Mouse (Mus musculus): ENCODE measurements at regions not wholly inside any gene's neighbourhood (a gene's known extent, or its start where the extent isn't known, plus 50 kb on each side); places are given as distances from the start of the nearest gene placed in this dataset.

DNA sequence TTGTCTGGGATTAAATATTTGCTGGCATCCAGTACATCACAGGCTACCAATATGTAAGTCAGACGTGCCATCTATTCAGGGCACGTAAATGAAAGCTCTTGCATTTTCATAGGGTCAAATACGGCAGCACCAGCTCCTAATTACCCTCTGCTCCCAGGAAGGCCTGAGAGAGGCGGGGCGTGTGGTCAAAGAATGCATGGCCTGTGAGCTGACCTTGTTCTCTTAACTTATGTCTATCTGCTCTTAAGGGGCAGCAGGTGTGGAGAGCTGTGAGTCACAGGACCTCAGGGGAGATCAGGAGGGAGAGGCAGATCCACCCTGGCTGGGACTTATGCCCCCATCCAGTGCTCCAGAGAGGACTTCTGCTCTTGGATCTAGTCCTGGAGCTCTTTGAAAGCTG lies 167.0 kb upstream of the Ubash3b start:
- no peak for TF ChIP-seq GATA4 (IDR thresholded peaks at IDR 0.05; ENCODE audit: insufficient replicate concordance, low read length)

DNA sequence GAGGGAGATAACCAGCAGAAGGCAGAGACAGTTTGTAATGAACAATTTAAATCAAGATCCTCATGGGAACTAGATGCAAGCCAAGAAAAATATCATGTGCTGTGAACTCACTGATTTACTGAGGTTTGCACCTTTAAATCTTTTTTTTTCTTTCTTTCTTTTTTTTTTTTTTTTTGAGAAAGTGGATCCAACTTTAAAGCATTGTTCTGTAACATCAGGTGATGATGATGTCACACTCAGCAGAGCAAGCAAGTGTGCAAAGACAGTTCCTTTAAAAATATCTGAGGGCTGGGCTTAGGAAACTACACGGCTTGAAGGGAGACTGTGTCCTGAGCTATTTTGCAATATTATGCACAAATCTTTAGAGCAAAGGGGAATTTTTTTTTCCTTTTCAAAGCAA lies 166.6 kb upstream of the Ubash3b start:
- TF ChIP-seq GATA4 (IDR thresholded peaks at IDR 0.05; ENCODE audit: insufficient replicate concordance, low read length): no peak

GRCm38 (mm10) chr9:41327561-41327960 lies 166.1 kb upstream of the Ubash3b start:
- no peak for TF ChIP-seq GATA4 (IDR thresholded peaks at IDR 0.05; ENCODE audit: insufficient replicate concordance, low read length)

DNA sequence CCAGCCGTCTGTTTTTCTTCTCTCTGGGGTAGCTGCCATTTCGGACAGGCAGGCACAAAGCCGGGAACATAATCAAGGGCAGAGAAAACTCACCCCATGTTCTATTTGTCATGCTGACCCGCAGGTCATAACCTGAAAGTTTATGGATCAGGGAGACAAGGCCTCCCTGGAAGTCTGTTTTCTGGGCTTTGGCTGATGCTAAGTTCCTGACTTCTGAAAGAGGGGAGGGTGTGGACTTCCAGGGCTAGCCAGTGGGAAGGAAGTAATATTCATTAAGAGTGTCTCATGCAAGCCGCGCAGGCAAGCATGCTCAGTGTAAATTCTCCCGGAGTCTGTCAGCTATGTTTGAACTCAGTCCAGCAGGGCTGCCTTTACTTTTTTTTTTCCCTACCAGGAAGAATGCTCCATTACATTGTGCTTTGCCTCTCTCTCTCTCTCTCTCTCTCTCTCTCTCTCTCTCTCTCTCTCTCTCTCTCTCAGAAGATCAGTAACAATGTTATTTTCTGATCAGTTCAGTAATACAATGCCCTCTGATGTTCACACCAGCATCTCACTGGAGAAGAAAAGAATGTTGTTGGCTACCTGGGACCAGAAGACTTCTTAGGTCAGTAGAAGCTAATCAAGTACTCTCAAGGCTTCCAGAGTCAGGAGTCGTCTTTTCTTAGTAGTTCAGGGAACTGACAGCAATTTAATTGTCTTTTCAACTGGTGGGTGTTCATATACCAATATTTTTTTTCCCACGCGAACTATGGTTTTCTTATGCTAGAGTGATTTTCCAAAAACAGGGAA lies 165.5 kb upstream of the Ubash3b start:
- peak; percentile 63; the same call in 1 of the 2 replicates for TF ChIP-seq GATA4 (IDR thresholded peaks at IDR 0.05; ENCODE audit: insufficient replicate concordance, low read length)

GRCm38 (mm10) chr9:41321521-41321920 lies 160.0 kb upstream of the Ubash3b start:
- TF ChIP-seq GATA4 (IDR thresholded peaks at IDR 0.05; ENCODE audit: insufficient replicate concordance, low read length): no peak

DNA sequence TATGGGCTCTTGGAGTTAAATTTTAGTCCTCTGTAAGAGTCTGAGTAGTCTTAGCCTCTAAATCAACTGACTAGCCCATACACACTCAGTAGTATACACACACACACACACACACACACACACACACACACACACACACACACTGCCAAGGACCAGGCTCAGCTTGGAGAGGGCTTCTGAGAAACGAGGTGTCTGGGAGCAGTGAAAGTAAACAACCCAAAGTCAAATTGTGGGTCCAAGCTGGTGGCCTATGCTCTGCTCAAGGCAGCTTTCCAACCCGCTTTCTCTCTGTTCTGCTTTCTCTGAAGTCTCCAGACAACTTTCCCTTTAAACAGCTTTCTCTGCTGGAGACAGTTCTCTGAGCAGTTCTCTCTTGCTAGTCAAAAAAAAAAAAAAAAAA lies 157.6 kb upstream of the Ubash3b start:
- no peak for TF ChIP-seq GATA4 (IDR thresholded peaks at IDR 0.05; ENCODE audit: insufficient replicate concordance, low read length)

DNA sequence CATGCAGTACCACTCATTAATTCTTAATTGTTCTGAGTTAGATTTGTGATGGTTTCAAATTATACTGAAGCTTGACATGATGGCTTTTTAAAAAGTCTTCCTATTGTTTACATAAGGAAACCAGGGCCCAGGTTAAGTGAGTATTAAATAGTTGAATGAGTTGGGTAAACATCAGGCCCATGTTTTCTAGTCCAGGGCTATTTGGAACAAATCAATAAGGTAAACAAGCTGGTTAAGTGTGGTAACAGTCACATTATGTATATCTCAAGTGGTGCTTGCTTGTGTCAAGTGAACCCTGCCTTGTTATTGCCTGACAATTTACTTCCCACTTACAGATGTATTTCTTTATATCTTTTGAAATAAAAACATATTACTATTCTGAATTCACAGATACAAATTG lies 144.7 kb upstream of the Ubash3b start:
- TF ChIP-seq GATA4 (IDR thresholded peaks at IDR 0.05; ENCODE audit: insufficient replicate concordance, low read length): no peak

- no peak for TF ChIP-seq GATA4 (IDR thresholded peaks at IDR 0.05; ENCODE audit: insufficient replicate concordance, low read length)
These were observed 142.0 kb upstream of the Ubash3b start for GRCm38 (mm10) chr9:41303494-41303828.

DNA sequence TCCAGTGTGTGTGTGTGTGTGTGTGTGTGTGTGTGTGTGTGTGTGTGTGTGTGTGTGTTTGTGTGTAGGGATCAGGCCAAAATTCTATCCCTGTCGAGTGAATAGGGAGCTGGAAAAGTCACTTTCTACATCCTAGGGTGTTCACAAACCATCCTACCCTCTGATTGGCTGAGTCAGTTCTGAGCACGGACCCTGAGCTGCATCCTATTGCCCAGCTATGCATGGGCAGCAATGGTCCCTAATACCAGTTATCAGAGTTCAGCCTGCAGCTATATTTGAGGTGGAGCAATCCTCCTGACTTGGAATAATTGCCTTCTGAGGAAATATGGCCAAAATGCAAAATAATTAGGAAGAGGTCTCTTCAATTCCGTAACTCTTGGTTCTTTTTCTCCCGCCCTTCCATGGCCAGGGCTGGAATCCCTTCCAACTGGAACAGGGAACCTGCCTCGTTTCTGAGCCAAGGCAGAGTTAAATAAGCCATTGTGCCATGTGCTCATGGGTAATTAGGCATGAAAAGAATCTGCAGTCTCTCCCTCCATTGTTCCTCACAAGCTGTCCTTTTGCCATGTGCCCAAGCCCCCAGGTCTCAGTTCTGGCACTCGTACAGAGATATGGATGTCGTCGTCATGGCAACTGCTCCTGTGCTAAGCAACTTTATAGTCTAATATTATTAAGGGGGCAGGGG lies 141.5 kb upstream of the Ubash3b start:
- TF ChIP-seq GATA4 (IDR thresholded peaks at IDR 0.05; ENCODE audit: insufficient replicate concordance, low read length): no peak

GRCm38 (mm10) chr9:41286145-41286468 lies 124.6 kb upstream of the Ubash3b start:
- no peak for TF ChIP-seq GATA4 (IDR thresholded peaks at IDR 0.05; ENCODE audit: insufficient replicate concordance, low read length)

- TF ChIP-seq GATA4 (IDR thresholded peaks at IDR 0.05; ENCODE audit: insufficient replicate concordance, low read length): no peak
These were observed 124.0 kb upstream of the Ubash3b start for GRCm38 (mm10) chr9:41285266-41286144.

- TF ChIP-seq GATA4 (IDR thresholded peaks at IDR 0.05; ENCODE audit: insufficient replicate concordance, low read length): no peak
These were observed 116.2 kb upstream of the Ubash3b start for GRCm38 (mm10) chr9:41277726-41278125.

GRCm38 (mm10) chr9:41273839-41274271 lies 112.4 kb upstream of the Ubash3b start:
- no peak for TF ChIP-seq GATA4 (IDR thresholded peaks at IDR 0.05; ENCODE audit: insufficient replicate concordance, low read length)

- no peak for TF ChIP-seq GATA4 (IDR thresholded peaks at IDR 0.05; ENCODE audit: insufficient replicate concordance, low read length)
These were observed 111.8 kb upstream of the Ubash3b start for GRCm38 (mm10) chr9:41273171-41273781.

DNA sequence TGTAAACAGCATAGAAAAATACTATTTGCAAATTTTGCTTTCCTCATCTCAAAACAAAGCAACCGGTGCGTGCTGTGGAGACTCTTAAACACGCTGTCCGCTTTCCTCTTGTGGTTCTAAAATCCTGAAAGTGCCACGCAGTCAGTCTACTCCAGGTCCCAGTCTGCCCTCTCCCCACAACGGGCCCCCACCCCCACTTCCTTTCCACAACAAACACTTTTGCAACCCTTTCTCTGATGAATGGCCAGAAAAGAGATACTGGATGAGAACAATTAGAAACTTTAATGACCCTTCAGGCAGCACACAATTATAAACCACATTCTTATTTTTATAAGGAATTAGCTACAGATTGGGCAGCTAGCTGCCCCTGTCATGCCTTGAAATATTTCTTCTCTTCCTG lies 111.1 kb upstream of the Ubash3b start:
- no peak for TF ChIP-seq GATA4 (IDR thresholded peaks at IDR 0.05; ENCODE audit: insufficient replicate concordance, low read length)

All from liver, adult (tissue).